Mouse (Mus musculus) kidney, postnatal 36 days (tissue): Measurements from ENCODE around the gene Bcap31.

Experiments
- DNase-seq, 2 experiments: peaks; one replicate each; pipeline ENCODE4 v3.0.0; 2021 to 2022; ENCODE audit warnings: mixed read lengths in 2 of 2

The Bcap31 gene

GRCm38 (mm10) chrX:73676668-73677067 lies 39.3 kb downstream of the Bcap31 start:
- DNase-seq: no peak

- no peak for DNase-seq
Observed at GRCm38 (mm10) chrX:73675231-73675630, 40.7 kb downstream of the Bcap31 start.

- DNase-seq: peak; percentile 76 to 81
Observed at GRCm38 (mm10) chrX:73673968-73674661, 41.9 kb downstream of the Bcap31 start.

- no peak for DNase-seq
Observed at GRCm38 (mm10) chrX:73673619-73673967, 42.4 kb downstream of the Bcap31 start.

- DNase-seq: peak; percentile 73 to 87
Observed at GRCm38 (mm10) chrX:73672879-73673618, 42.9 kb downstream of the Bcap31 start, which contains the start of gene Slc6a8. Slc6a8 (plus strand) TSS chrX:73673150.

GRCm38 (mm10) chrX:73672031-73672431 lies 43.9 kb downstream of the Bcap31 start:
- DNase-seq: peak; percentile 60 to 77

- DNase-seq: no peak
Observed at GRCm38 (mm10) chrX:73663143-73663542, 52.8 kb downstream of the Bcap31 start.

- no peak for DNase-seq
Observed at GRCm38 (mm10) chrX:73660284-73660665, 55.7 kb downstream of the Bcap31 start.

GRCm38 (mm10) chrX:73659575-73660283 lies 56.2 kb downstream of the Bcap31 start, which contains the start of gene Pnck:
Pnck (minus strand) TSS chrX:73660117.
- DNase-seq: no peak

GRCm38 (mm10) chrX:73658936-73659574 lies 56.9 kb downstream of the Bcap31 start:
- DNase-seq: no peak

GRCm38 (mm10) chrX:73658391-73658790 lies 57.6 kb downstream of the Bcap31 start:
- DNase-seq: no peak

GRCm38 (mm10) chrX:73655529-73655928 lies 60.4 kb downstream of the Bcap31 start:
- peak in 1 of 2 experiments; percentile 66 for DNase-seq

GRCm38 (mm10) chrX:73654177-73654576 lies 61.8 kb downstream of the Bcap31 start:
- DNase-seq: peak; percentile 47 to 87

GRCm38 (mm10) chrX:73653392-73653791 lies 62.6 kb downstream of the Bcap31 start:
- no peak for DNase-seq

- DNase-seq: no peak
Observed at GRCm38 (mm10) chrX:73650869-73651268, 65.1 kb downstream of the Bcap31 start.

- DNase-seq: no peak
Observed at GRCm38 (mm10) chrX:73645121-73645520, 70.9 kb downstream of the Bcap31 start.

GRCm38 (mm10) chrX:73639901-73640469 lies 76.0 kb downstream of the Bcap31 start:
- no peak for DNase-seq

- DNase-seq: peak; percentile 52 to 64
Observed at GRCm38 (mm10) chrX:73639255-73639675, 76.7 kb downstream of the Bcap31 start, which contains the start of gene Dusp9. Dusp9 (plus strand) TSS chrX:73639419.

GRCm38 (mm10) chrX:73637415-73637814 lies 78.6 kb downstream of the Bcap31 start:
- peak in 1 of 2 experiments; percentile 32 for DNase-seq
